Mouse (Mus musculus) adrenal gland, adult 18-20 months (tissue): ENCODE data around the gene Cand2. TPM values are rescaled to one million over a fixed set of nuclear protein-coding genes. Genes with fewer than 3 reads are reported as not detected.

Source experiments
- DNase-seq, 2 experiments: peaks; one replicate each; pipeline ENCODE4 v3.0.0; 2021 to 2022; ENCODE audit warnings: low spot score in 2 of 2
- microRNA-seq, 2 experiments: library from miRNA; unstranded; fragments of <30 nt; microRNA quantifications; one replicate each; pipeline ENCODE4 v1.2.0; 2021; ENCODE audit warnings: borderline number of aligned reads in 2 of 2
- total RNA-seq, 2 experiments: library from RNA; stranded (reverse); gene quantifications; 1 replicate in 1 of 2; 2 replicates in 1 of 2; pipeline ENCODE4 v1.2.3; 2021

The Cand2 gene
- total RNA-seq, 2 experiments from 2014 or later: 5.8 to 9.5 TPM

GRCm38 (mm10) chr6:115823850-115824464 lies 49.6 kb downstream of the Cand2 start:
- peak in 1 of 2 experiments; percentile 48 for DNase-seq

GRCm38 (mm10) chr6:115830779-115831601 lies 56.7 kb downstream of the Cand2 start:
- no peak for DNase-seq

- no peak for DNase-seq
Observed at GRCm38 (mm10) chr6:115832152-115832850, 58.0 kb downstream of the Cand2 start.

GRCm38 (mm10) chr6:115833861-115834260 lies 59.5 kb downstream of the Cand2 start:
- no peak for DNase-seq

GRCm38 (mm10) chr6:115838161-115838597 lies 63.8 kb downstream of the Cand2 start, which contains the start of gene Efcab12:
Efcab12 (minus strand) TSS chr6:115838412.
- peak in 1 of 2 experiments; percentile 57 for DNase-seq

GRCm38 (mm10) chr6:115838745-115839144 lies 64.4 kb downstream of the Cand2 start:
- no peak for DNase-seq

- DNase-seq: no peak
Observed at GRCm38 (mm10) chr6:115845006-115845405, 70.7 kb downstream of the Cand2 start.

- DNase-seq: peak; percentile 40 to 59
Observed at GRCm38 (mm10) chr6:115846640-115847411, 72.5 kb downstream of the Cand2 start.

- no peak for DNase-seq
Observed at GRCm38 (mm10) chr6:115848598-115849304, 74.4 kb downstream of the Cand2 start.

- DNase-seq: no peak
Observed at GRCm38 (mm10) chr6:115852446-115853090, 78.2 kb downstream of the Cand2 start.

- DNase-seq: peak; percentile 88 to 90
Observed at GRCm38 (mm10) chr6:115853091-115853813, 78.9 kb downstream of the Cand2 start, which contains the start of the genes Mbd4 and Ift122. Mbd4 (minus strand) TSS chr6:115853371. Ift122 (plus strand) TSS chr6:115853470.

GRCm38 (mm10) chr6:115853985-115854384 lies 79.6 kb downstream of the Cand2 start:
- DNase-seq: no peak

GRCm38 (mm10) chr6:115854432-115854831 lies 80.1 kb downstream of the Cand2 start:
- no peak for DNase-seq

Small RNAs within 50 kb of the gene (microRNA-seq; reads per million reads assigned to microRNA genes)
- gene Mir7660: 0 reads per million in 2 experiments

Other genes with a start within 250 kb of the Cand2 start
- 1 to 10 TPM; 6.8 to 8.7 TPM for gene Tsen2, start 229.9 kb upstream of the Cand2 start, total RNA-seq
- not detected for gene Mkrn2os, start 182.0 kb upstream of the Cand2 start, total RNA-seq
- 10 to 100 TPM; 34.8 to 37.9 TPM for gene Mkrn2, start 172.6 kb upstream of the Cand2 start, total RNA-seq
- 100 to 1,000 TPM in 1 of 2 experiments, 10 to 100 TPM in 1; 89.9 to 101 TPM for gene Raf1, start 97.9 kb upstream of the Cand2 start, total RNA-seq
- gene Tmem40, start 12.1 kb upstream of the Cand2 start, total RNA-seq: under 1 TPM; 0.43 to 0.45 TPM
- gene Rpl32, start 34.2 kb downstream of the Cand2 start, total RNA-seq: 1,000 to 10,000 TPM; 1,000 to 1,116 TPM
- under 1 TPM; 0.58 to 0.80 TPM for gene Efcab12, start 63.9 kb downstream of the Cand2 start, total RNA-seq
- gene Mbd4, start 78.8 kb downstream of the Cand2 start, total RNA-seq: 1 to 10 TPM; 1.6 to 2.0 TPM
- gene Ift122, start 78.9 kb downstream of the Cand2 start, total RNA-seq: 10 to 100 TPM; 14.7 to 15.1 TPM
- gene Rho, start 157.2 kb downstream of the Cand2 start, total RNA-seq: under 1 TPM; 0.26 to 0.40 TPM
- not detected for gene H1foo, start 170.4 kb downstream of the Cand2 start, total RNA-seq
- 100 to 1,000 TPM; 116 to 135 TPM for gene Plxnd1, start 220.5 kb downstream of the Cand2 start, total RNA-seq